13 mouse cellular contexts compared by ENCODE assay signal in the genomic region with DNA sequence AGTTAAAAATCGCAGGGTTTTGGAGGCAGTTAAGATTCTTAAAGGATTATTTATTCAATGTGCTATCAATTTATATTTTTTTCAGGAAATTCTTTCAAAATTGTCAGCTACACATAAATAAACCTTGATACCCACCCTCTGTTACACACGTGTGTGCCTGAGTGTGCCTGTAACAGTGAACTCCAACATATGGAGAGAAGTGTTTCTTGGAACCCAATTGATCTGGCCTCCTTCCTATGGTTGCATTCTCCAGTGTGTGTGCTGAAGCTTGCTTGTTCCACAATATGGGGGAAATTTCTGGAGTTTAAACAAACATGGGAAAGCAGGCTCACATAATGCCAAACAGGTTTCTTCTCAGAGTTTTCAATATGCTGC.
DNase-seq lines count a peak whose midpoint lies in the region; ATAC-seq and TF ChIP-seq lines count a peak whose summit lies in the region.
"Had no signal": no experiment of that assay in that cellular context is flagged by ENCODE, and none has a peak within 500 bp of the region (broad histone marks: within the 10 kb centered on the region; RNA-seq: fewer than 3 reads in every experiment).

No protein-coding gene starts in this region.

- intact Hi-C loops in heart, postnatal 25 days (cut with DNase I) = no loop called here

- WGBS in heart, embryonic 12.5 days = 25% methylated on average over 2 of the region's 2 CpGs
- 33% methylated on average over 2 of the region's 2 CpGs for WGBS in lung, embryonic 15.5 days
- 39% methylated on average over 2 of the region's 2 CpGs for WGBS in stomach, postnatal 0 days

- peak overlapping the region; percentile 10; the same call in 1 of the 2 replicates for H3K4me3 ChIP-seq in heart, embryonic 12.5 days
- H3K4me3 ChIP-seq in lung, embryonic 15.5 days = no peak overlapping the region
- no peak overlapping the region for H3K4me3 ChIP-seq in embryonic fibroblast, embryonic 13.5 days (ENCODE audit: insufficient read depth, low read length)
- no peak overlapping the region for H3K4me3 ChIP-seq in stomach, postnatal 0 days (ENCODE audit: low read depth, low read length)
- H3K4me3 ChIP-seq: liver, embryonic 15.5 days had no signal

- peaks cover 31% of the 10 kb centered on the region for H3K4me1 ChIP-seq in heart, embryonic 12.5 days (replicated peaks)
- peaks cover 16% of the 10 kb centered on the region for H3K4me1 ChIP-seq in lung, embryonic 15.5 days
- peaks cover 5% of the 10 kb centered on the region; the same call in 1 of the 2 replicates for H3K4me1 ChIP-seq in embryonic fibroblast, embryonic 13.5 days (ENCODE audit: control insufficient read depth, insufficient read depth, low read length)
- 0 out of 2 replicates have a peak, but pooled peaks cover 2% of the 10 kb centered on the region for H3K4me1 ChIP-seq in stomach, postnatal 0 days (replicated peaks; ENCODE audit: control insufficient read depth, insufficient read depth)
- H3K4me1 ChIP-seq: liver, embryonic 15.5 days had no signal

- no peak for TF ChIP-seq POLR2A in embryonic fibroblast, embryonic 13.5 days (IDR thresholded peaks at IDR 0.05; ENCODE audit: low read depth, low read length)

- DNase-seq in heart, postnatal 25 days (ENCODE audit: low spot score) = no peak
- no peak for DNase-seq in lung, postnatal 10 days
- DNase-seq in stomach, postnatal 0 days (ENCODE audit: low spot score) = no peak
- DNase-seq in testis, postnatal 10 days (ENCODE audit: low spot score) = no peak
- DNase-seq in adrenal gland, adult 8-10 months = no peak
- DNase-seq: kidney, adult 9 months; spleen, adult 18-20 months had no signal

- ATAC-seq in heart, embryonic 12.5 days (ENCODE audit: insufficient number of reproducible peaks, low FRiP score) = no peak
- ATAC-seq in lung, embryonic 15.5 days (ENCODE audit: borderline replicate concordance, extremely low read depth, low FRiP score, low TSS enrichment) = peak; percentile 43; the same call in 1 of the 2 replicates
- ATAC-seq in stomach, postnatal 0 days (ENCODE audit: low FRiP score, low TSS enrichment) = no peak
- ATAC-seq: hindbrain, embryonic 16.5 days had no signal

- no peak for TF ChIP-seq EP300 in stomach, postnatal 0 days (optimal IDR thresholded peaks at IDR 0.05)

- H3K27me3 ChIP-seq in heart, embryonic 12.5 days (replicated peaks) = no peaks in the 10 kb centered on the region
- no peaks in the 10 kb centered on the region for H3K27me3 ChIP-seq in lung, embryonic 15.5 days
- H3K27me3 ChIP-seq in stomach, postnatal 0 days (ENCODE audit: control insufficient read depth, insufficient read depth, low read length) = no peaks in the 10 kb centered on the region
- H3K27me3 ChIP-seq: liver, embryonic 15.5 days had no signal

- H3K4me2 ChIP-seq in heart, embryonic 12.5 days = peak overlapping the region; percentile 54
- 0 out of 2 replicates have a peak overlapping the region, but pooled peaks have one; percentile 8 for H3K4me2 ChIP-seq in lung, embryonic 15.5 days
- peak overlapping the region; percentile 20 for H3K4me2 ChIP-seq in stomach, postnatal 0 days (replicated peaks; ENCODE audit: low read depth)
- H3K4me2 ChIP-seq: liver, embryonic 15.5 days had no signal

- H3K9ac ChIP-seq in heart, embryonic 12.5 days = no peak overlapping the region
- H3K9ac ChIP-seq in lung, embryonic 15.5 days = no peak overlapping the region
- no peak overlapping the region for H3K9ac ChIP-seq in stomach, postnatal 0 days (ENCODE audit: low read length)
- H3K9ac ChIP-seq: liver, embryonic 15.5 days had no signal

- TF ChIP-seq CTCF in embryonic fibroblast, embryonic 13.5 days (IDR thresholded peaks at IDR 0.05; ENCODE audit: borderline replicate concordance, insufficient read depth, low read length) = no peak
- no peak for TF ChIP-seq CTCF in stomach, postnatal 0 days (IDR thresholded peaks at IDR 0.05; ENCODE audit: low read depth)

- peak overlapping the region; percentile 85 for H3K27ac ChIP-seq in heart, embryonic 12.5 days (ENCODE audit: poor library complexity, severe bottlenecking)
- peak overlapping the region; percentile 55; the same call in 1 of the 2 replicates for H3K27ac ChIP-seq in lung, embryonic 15.5 days
- peak overlapping the region; percentile 33 for H3K27ac ChIP-seq in embryonic fibroblast, embryonic 13.5 days (ENCODE audit: insufficient read depth, low read length)
- peak overlapping the region; percentile 58 for H3K27ac ChIP-seq in stomach, postnatal 0 days (replicated peaks)
- H3K27ac ChIP-seq: liver, embryonic 15.5 days had no signal

- H3K36me3 ChIP-seq in heart, embryonic 12.5 days = no peaks in the 10 kb centered on the region
- H3K36me3 ChIP-seq in lung, embryonic 15.5 days = no peaks in the 10 kb centered on the region
- H3K36me3 ChIP-seq in stomach, postnatal 0 days (ENCODE audit: control insufficient read depth, insufficient read depth, low read length) = no peaks in the 10 kb centered on the region
- H3K36me3 ChIP-seq: G1E; liver, embryonic 15.5 days had no signal

- no peaks in the 10 kb centered on the region for H3K9me3 ChIP-seq in heart, embryonic 12.5 days (replicated peaks)
- no peaks in the 10 kb centered on the region for H3K9me3 ChIP-seq in lung, embryonic 15.5 days
- H3K9me3 ChIP-seq in stomach, postnatal 0 days (ENCODE audit: control insufficient read depth, low read length) = no peaks in the 10 kb centered on the region
- H3K9me3 ChIP-seq: liver, embryonic 15.5 days had no signal

Comparison
In these comparisons a context has a peak if more than half of its experiments do, and no peak if none do; other contexts are left out.
1. H3K27ac ChIP-seq: peak in every context shown above with its lines; median percentile 85 in heart, embryonic 12.5 days; 58 in stomach, postnatal 0 days; 55 in lung, embryonic 15.5 days; 33 in embryonic fibroblast, embryonic 13.5 days.